Mouse (Mus musculus) hindbrain, embryonic 15.5 days (tissue): Measurements from ENCODE around the gene Bfar. TPM values are rescaled to one million over a fixed set of nuclear protein-coding genes. Genes with fewer than 3 reads are reported as not detected.
"Not testable (repeated sequence)": the region's sequence is repeated elsewhere in the genome, so short reads cannot be mapped to it uniquely, and the experiment has no call there.

Experiments used
- ATAC-seq: fragments of 200-750 bp; cut with Nextera tagmentation; 2 replicates; pipeline ENCODE4 v1.8.0; 2017; ENCODE audit warnings: low read depth, moderate number of reproducible peaks, moderate TSS enrichment; ENCODE audit not compliant: low FRiP score
- H3K27ac ChIP-seq: fragments of 300-500 bp; sonication (generic); replicated peaks from 2 replicates; pipeline ENCODE4 v1.5.1; 2015; ENCODE audit warnings: mild to moderate bottlenecking, inconsistent platforms
- H3K27me3 ChIP-seq: fragments of 300-500 bp; sonication (generic); 2 replicates; pipeline ENCODE4 v1.6.1; 2015; ENCODE audit warnings: control low read depth, inconsistent platforms
- H3K36me3 ChIP-seq: fragments of 300-500 bp; sonication (generic); 2 replicates; pipeline ENCODE4 v1.6.1; 2015; ENCODE audit warnings: control low read depth, inconsistent platforms
- H3K4me1 ChIP-seq: fragments of 300-500 bp; sonication (generic); replicated peaks from 2 replicates; pipeline ENCODE4 v1.6.1; 2015; ENCODE audit warnings: control low read depth, inconsistent platforms
- H3K4me2 ChIP-seq: fragments of 300-500 bp; sonication (generic); 2 replicates; pipeline ENCODE4 v1.6.1; 2015; ENCODE audit warnings: moderate library complexity, mild to moderate bottlenecking, inconsistent platforms
- H3K4me3 ChIP-seq: fragments of 300-500 bp; sonication (generic); 2 replicates; pipeline ENCODE4 v1.5.1; 2015; ENCODE audit warnings: mild to moderate bottlenecking, inconsistent platforms
- H3K9ac ChIP-seq: fragments of 300-500 bp; sonication (generic); 2 replicates; pipeline ENCODE4 v1.6.1; 2015; ENCODE audit warnings: inconsistent platforms
- H3K9me3 ChIP-seq: fragments of 300-500 bp; sonication (generic); 2 replicates; pipeline ENCODE4 v1.6.1; 2016; ENCODE audit warnings: control low read depth, inconsistent platforms
- WGBS: fragments of 180-500 bp; shearing (Covaris S2); methylation state at CpG from one replicate; pipeline ENCODE4 v1.1.7; 2015; 5-methylcytosine and 5-hydroxymethylcytosine counted together
- polyA plus RNA-seq: library from polyadenylated mRNA; unstranded; fragments of >200 nt; fragmentation: Nextera tagmentation; extraction: Ambion mirVana; gene quantifications from 2 replicates; pipeline ENCODE4 v1.2.1, GENCODE M21; 2015

The Bfar gene
- 49.4 and 52.5 TPM in 2 replicates for polyA plus RNA-seq

GRCm38 (mm10) chr16:13671685-13672385 lies at the start of gene Bfar, which contains the start of gene 3110001I22Rik:
TSS of gene Bfar (plus strand) at chr16:13671858.
TSS of gene 3110001I22Rik (plus strand) at chr16:13671929.
- Histone ChIP-seq H3K27ac (peak within 1 kb of the TSS; percentile 84), H3K9ac (peak within 1 kb of the TSS; percentile 91), H3K4me2 (peak within 1 kb of the TSS; percentile 76), H3K9me3 (no peaks in the 10 kb centered on the region), H3K4me1 (peaks cover 27% of the 10 kb centered on the region), H3K36me3 (peaks cover 6% of the 10 kb centered on the region), H3K27me3 (no peaks in the 10 kb centered on the region), H3K4me3 (peak within 1 kb of the TSS; percentile 98)
- peak; percentile 94 for ATAC-seq
- under 1% methylated on average over 54 of the region's 54 CpGs for WGBS

GRCm38 (mm10) chr16:13628345-13628744 lies 43.3 kb upstream of the Bfar start:
- WGBS: 45% methylated on average over 5 of the region's 5 CpGs
- H3K4me2 ChIP-seq: no peak overlapping the region
- no peaks in the 10 kb centered on the region for H3K9me3 ChIP-seq
- H3K27me3 ChIP-seq: no peaks in the 10 kb centered on the region
- peaks cover 25% of the 10 kb centered on the region for H3K36me3 ChIP-seq
- no peak overlapping the region for H3K9ac ChIP-seq
- H3K4me1 ChIP-seq: no peaks in the 10 kb centered on the region
- no peak for ATAC-seq
- no peak overlapping the region for H3K4me3 ChIP-seq
- no peak overlapping the region for H3K27ac ChIP-seq

GRCm38 (mm10) chr16:13638198-13638597 lies 33.5 kb upstream of the Bfar start:
- not testable (repeated sequence) for H3K4me2 ChIP-seq, H3K36me3 ChIP-seq, H3K9ac ChIP-seq, H3K4me3 ChIP-seq, H3K4me1 ChIP-seq, H3K27ac ChIP-seq, H3K9me3 ChIP-seq, H3K27me3 ChIP-seq, ATAC-seq
- WGBS: 31% methylated on average over 2 of the region's 2 CpGs

- H3K9ac ChIP-seq: no peak overlapping the region
- H3K36me3 ChIP-seq: no peaks in the 10 kb centered on the region; the same call in 1 of the 2 replicates
These were observed 32.1 kb upstream of the Bfar start for GRCm38 (mm10) chr16:13639508-13639907.

GRCm38 (mm10) chr16:13640064-13640463 lies 31.6 kb upstream of the Bfar start:
- no peak overlapping the region for H3K9ac ChIP-seq
- ATAC-seq: no peak

More at GRCm38 (mm10) chr16:13639508-13639907, 32.1 kb upstream of the Bfar start:
- ATAC-seq: no peak
- no peak overlapping the region for H3K4me3 ChIP-seq
- no peaks in the 10 kb centered on the region for H3K4me1 ChIP-seq
- no peaks in the 10 kb centered on the region for H3K9me3 ChIP-seq
- WGBS: 85% methylated on average over 5 of the region's 5 CpGs
- H3K27me3 ChIP-seq: no peaks in the 10 kb centered on the region
- H3K4me2 ChIP-seq: no peak overlapping the region
- no peak overlapping the region for H3K27ac ChIP-seq

GRCm38 (mm10) chr16:13644474-13644873 lies 27.2 kb upstream of the Bfar start:
- no peaks in the 10 kb centered on the region for H3K27me3 ChIP-seq
- H3K4me1 ChIP-seq: no peaks in the 10 kb centered on the region
- no peak overlapping the region for H3K9ac ChIP-seq
- H3K4me3 ChIP-seq: no peak overlapping the region
- H3K9me3 ChIP-seq: no peaks in the 10 kb centered on the region
- no peak for ATAC-seq
- H3K27ac ChIP-seq: no peak overlapping the region
- 88% methylated on average over 3 of the region's 3 CpGs for WGBS
- peaks cover 13% of the 10 kb centered on the region; the same call in 1 of the 2 replicates for H3K36me3 ChIP-seq
- H3K4me2 ChIP-seq: no peak overlapping the region

More at GRCm38 (mm10) chr16:13640064-13640463, 31.6 kb upstream of the Bfar start:
- H3K9me3 ChIP-seq: no peaks in the 10 kb centered on the region
- no peaks in the 10 kb centered on the region for H3K27me3 ChIP-seq
- no peaks in the 10 kb centered on the region; the same call in 1 of the 2 replicates for H3K36me3 ChIP-seq
- no peaks in the 10 kb centered on the region for H3K4me1 ChIP-seq
- 78% methylated on average over 7 of the region's 7 CpGs for WGBS
- no peak overlapping the region for H3K4me3 ChIP-seq
- no peak overlapping the region for H3K27ac ChIP-seq
- no peak overlapping the region for H3K4me2 ChIP-seq

- H3K27ac ChIP-seq: no peak overlapping the region
- no peaks in the 10 kb centered on the region for H3K27me3 ChIP-seq
- peaks cover 26% of the 10 kb centered on the region for H3K36me3 ChIP-seq
- WGBS: 83% methylated on average over 4 of the region's 4 CpGs
- ATAC-seq: no peak
- no peaks in the 10 kb centered on the region for H3K4me1 ChIP-seq
- H3K4me2 ChIP-seq: no peak overlapping the region
- no peak overlapping the region for H3K9ac ChIP-seq
- H3K9me3 ChIP-seq: no peaks in the 10 kb centered on the region
- no peak overlapping the region for H3K4me3 ChIP-seq
These were observed 25.7 kb upstream of the Bfar start for GRCm38 (mm10) chr16:13645930-13646329.

- H3K9me3 ChIP-seq: no peaks in the 10 kb centered on the region
- H3K4me3 ChIP-seq: no peak overlapping the region
- H3K27ac ChIP-seq: no peak overlapping the region
- no peak overlapping the region for H3K9ac ChIP-seq
- H3K27me3 ChIP-seq: no peaks in the 10 kb centered on the region
- H3K4me1 ChIP-seq: no peaks in the 10 kb centered on the region
- WGBS: 98% methylated on average over 3 of the region's 3 CpGs
- peaks cover 33% of the 10 kb centered on the region for H3K36me3 ChIP-seq
- no peak overlapping the region for H3K4me2 ChIP-seq
- ATAC-seq: no peak
These were observed 12.8 kb upstream of the Bfar start for GRCm38 (mm10) chr16:13658886-13659285.

GRCm38 (mm10) chr16:13660736-13661135 lies 10.9 kb upstream of the Bfar start:
- Histone ChIP-seq H3K27me3 (no peaks in the 10 kb centered on the region), H3K4me3 (no peak overlapping the region), H3K9ac (no peak overlapping the region), H3K27ac (no peak overlapping the region), H3K4me2 (no peak overlapping the region), H3K4me1 (no peaks in the 10 kb centered on the region), H3K9me3 (no peaks in the 10 kb centered on the region), H3K36me3 (peaks cover 22% of the 10 kb centered on the region)
- WGBS: 94% methylated on average over 9 of the region's 9 CpGs
- ATAC-seq: no peak

- H3K4me3 ChIP-seq: peak within 1 kb of the TSS; percentile 67
- peaks cover 8% of the 10 kb centered on the region for H3K36me3 ChIP-seq
- H3K27ac ChIP-seq: peak within 1 kb of the TSS; percentile 80
- H3K9ac ChIP-seq: peak within 1 kb of the TSS; percentile 65
- H3K4me1 ChIP-seq: peaks cover 21% of the 10 kb centered on the region
- peak within 1 kb of the TSS; percentile 80 for H3K4me2 ChIP-seq
- peak; percentile 93 for ATAC-seq
- H3K27me3 ChIP-seq: no peaks in the 10 kb centered on the region
- WGBS: under 1% methylated on average over 35 of the region's 35 CpGs
- no peaks in the 10 kb centered on the region for H3K9me3 ChIP-seq
These were observed 3.7 kb upstream of the Bfar start, which contains the start of gene Parn for GRCm38 (mm10) chr16:13667878-13668343. TSS of gene Parn (minus strand) at chr16:13668170.

- Histone ChIP-seq H3K9me3 (no peaks in the 10 kb centered on the region), H3K9ac (peak overlapping the region; percentile 65; the same call in 1 of the 2 replicates), H3K4me3 (peak overlapping the region; percentile 67), H3K27ac (peak overlapping the region; percentile 80), H3K27me3 (no peaks in the 10 kb centered on the region), H3K4me2 (peak overlapping the region; percentile 80), H3K4me1 (peaks cover 27% of the 10 kb centered on the region), H3K36me3 (peaks cover 3% of the 10 kb centered on the region; the same call in 1 of the 2 replicates)
- no peak for ATAC-seq
- WGBS: 79% methylated on average over 10 of the region's 10 CpGs
These were observed 3.1 kb upstream of the Bfar start for GRCm38 (mm10) chr16:13668402-13669108.

GRCm38 (mm10) chr16:13669282-13669681 lies 2.4 kb upstream of the Bfar start:
- Histone ChIP-seq H3K27me3 (no peaks in the 10 kb centered on the region), H3K27ac (no peak overlapping the region), H3K36me3 (peaks cover 3% of the 10 kb centered on the region; the same call in 1 of the 2 replicates), H3K9me3 (no peaks in the 10 kb centered on the region), H3K9ac (no peak overlapping the region), H3K4me3 (no peak overlapping the region), H3K4me1 (peaks cover 29% of the 10 kb centered on the region), H3K4me2 (no peak overlapping the region)
- ATAC-seq: no peak
- 93% methylated on average over 1 of the region's 1 CpGs for WGBS
